Mouse (Mus musculus) erythroid progenitor cell, adult 5-6 weeks (primary cell): ENCODE measurements around the gene Eps8l3. TPM values are rescaled to one million over a fixed set of nuclear protein-coding genes. Genes with fewer than 3 reads are reported as not detected.

ENCODE experiments used
- ATAC-seq: replicated peaks from 2 replicates; pipeline ENCODE4 v1.8.0; 2016; ENCODE audit warnings: moderate number of reproducible peaks, mild to moderate bottlenecking, moderate TSS enrichment, inconsistent platforms; ENCODE audit not compliant: poor library complexity, low FRiP score, severe bottlenecking
- total RNA-seq, 2 experiments: library from RNA; stranded (forward) in 1 of 2; stranded (reverse) in 1 of 2; fragments of 150-400 nt in 1 of 2; fragments of 186-747, 209-891 nt in 1 of 2; gene quantifications; 2 replicates each; pipeline versions ENCODE4 v1.2.3 to v1.2.4; 2015 to 2017; ENCODE audit warnings: low replicate concordance in 2 of 2

Gene Eps8l3
- not detected in 2 replicates for total RNA-seq (2015; ENCODE audit: low replicate concordance)
- not detected in 2 replicates for total RNA-seq (2017; ENCODE audit: low replicate concordance)

GRCm38 (mm10) chr3:107877005-107877404 lies at the start of gene Eps8l3:
TSS of gene Eps8l3 (plus strand) at chr3:107877229.
- ATAC-seq: no peak

DNA sequence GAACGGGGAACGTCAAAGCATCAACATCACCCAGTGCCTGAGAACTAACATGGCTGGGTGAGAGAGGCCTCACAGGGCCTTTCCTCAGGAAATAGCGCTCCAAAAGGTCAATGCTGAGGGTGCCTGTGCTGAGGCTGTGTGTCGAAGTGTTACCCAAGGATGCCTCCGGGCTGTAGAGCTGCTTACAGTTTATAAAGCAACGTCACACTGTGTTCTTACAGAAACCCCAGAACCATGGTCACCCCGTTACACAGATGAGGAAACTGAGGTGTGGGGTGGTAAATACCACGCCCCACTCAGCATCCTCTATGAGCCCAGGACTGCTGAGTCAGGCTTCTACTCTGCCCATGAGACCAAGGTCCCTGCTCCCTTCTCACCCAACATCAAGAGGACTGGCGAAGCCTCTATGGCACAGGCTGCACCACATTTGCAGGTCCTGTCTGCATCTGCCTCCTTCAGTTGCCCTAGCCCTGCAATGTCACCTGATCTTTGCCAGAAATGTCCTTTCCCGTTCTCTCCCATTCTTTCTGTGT lies 49.1 kb upstream of the Eps8l3 start:
- no peak for ATAC-seq

GRCm38 (mm10) chr3:107828518-107828917 lies 48.5 kb upstream of the Eps8l3 start:
- no peak for ATAC-seq

GRCm38 (mm10) chr3:107828997-107829396 lies 48.0 kb upstream of the Eps8l3 start:
- ATAC-seq: no peak

- no peak for ATAC-seq
These were observed 47.4 kb upstream of the Eps8l3 start for GRCm38 (mm10) chr3:107829625-107830024.

GRCm38 (mm10) chr3:107831875-107832554 lies 45.0 kb upstream of the Eps8l3 start:
- ATAC-seq: no peak

DNA sequence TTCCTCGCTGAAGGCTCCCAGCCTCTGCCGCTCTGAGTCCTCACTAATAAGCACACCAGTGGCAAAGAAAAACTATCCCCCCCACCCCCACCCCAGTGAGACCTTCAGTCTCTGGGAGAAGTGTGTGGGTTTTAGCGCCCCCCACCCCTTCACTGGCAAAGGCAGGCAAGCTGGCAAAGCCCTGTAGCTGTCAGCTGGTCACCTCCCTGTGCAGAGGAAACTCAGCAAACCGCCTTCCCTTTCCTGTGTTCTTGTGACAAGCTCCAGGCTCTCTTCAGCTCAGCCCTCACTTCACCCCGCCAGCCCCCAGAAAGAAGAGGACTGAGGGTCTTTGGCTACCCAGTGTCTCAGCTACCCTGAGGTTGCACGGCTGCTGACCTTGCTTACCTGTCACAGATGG lies 44.4 kb upstream of the Eps8l3 start:
- ATAC-seq: no peak

- no peak for ATAC-seq
These were observed 43.7 kb upstream of the Eps8l3 start for GRCm38 (mm10) chr3:107833370-107833769.

- ATAC-seq: no peak
These were observed 43.1 kb upstream of the Eps8l3 start for GRCm38 (mm10) chr3:107833872-107834341.

DNA sequence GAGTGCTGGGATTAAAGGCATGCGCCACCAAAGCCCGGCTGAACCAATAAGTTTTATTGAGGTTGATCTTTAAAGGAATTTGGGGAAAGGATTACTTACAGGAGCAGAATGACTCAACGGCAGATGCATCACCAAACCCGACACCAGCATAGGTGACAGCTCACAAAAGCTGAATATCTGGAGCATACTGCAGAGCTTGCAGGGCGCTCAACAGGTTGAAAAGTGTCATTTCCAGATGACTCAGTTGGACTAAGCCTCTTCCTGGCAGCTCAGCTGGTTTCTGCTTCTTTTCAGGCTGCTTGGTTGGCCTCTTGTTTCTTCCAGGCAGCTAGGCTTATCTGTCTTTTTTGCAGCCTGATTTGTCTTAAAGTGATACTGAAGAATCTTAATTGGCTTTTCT lies 41.7 kb upstream of the Eps8l3 start:
- ATAC-seq: no peak

- ATAC-seq: no peak
These were observed 37.2 kb upstream of the Eps8l3 start for GRCm38 (mm10) chr3:107839855-107840254.

DNA sequence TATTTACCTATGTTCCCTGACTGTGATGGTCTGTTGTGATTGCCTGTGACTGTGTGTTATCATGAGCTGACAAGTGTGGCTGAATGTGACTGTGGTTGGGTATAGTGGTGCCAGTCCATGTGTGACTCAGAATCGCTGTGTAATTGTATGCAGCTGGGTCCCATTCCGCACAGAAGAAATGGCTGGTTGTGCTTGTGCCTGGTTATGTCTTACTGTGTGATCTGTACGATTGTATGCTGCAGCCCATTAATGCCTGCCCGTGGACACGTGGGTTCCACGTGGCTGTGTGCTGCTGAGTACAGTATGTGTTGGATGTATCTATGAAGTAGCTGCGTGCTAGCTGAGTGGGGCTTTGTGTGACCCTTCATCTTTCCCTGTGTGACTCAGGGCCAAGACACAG lies 36.2 kb upstream of the Eps8l3 start:
- ATAC-seq: no peak

GRCm38 (mm10) chr3:107841370-107841769 lies 35.7 kb upstream of the Eps8l3 start:
- ATAC-seq: no peak

DNA sequence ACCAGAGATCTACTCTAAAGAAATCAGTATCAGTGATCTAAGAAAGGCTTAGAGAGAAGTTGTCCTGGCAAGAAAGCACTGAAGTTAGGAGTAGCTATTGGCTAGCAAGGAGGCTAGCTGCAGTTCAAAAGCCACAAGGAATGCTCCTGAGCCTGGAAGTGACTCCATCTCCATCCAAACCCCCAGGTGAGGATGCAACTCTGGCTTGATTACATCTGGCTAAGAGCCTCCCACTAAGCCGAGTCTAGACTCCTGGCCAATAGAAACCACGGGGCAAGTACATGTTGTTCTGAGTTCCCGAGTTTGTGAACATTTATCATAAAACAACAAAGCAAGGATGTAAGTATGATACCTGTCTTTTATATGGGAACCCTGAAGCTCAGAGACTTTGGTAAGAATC lies 33.6 kb upstream of the Eps8l3 start:
- ATAC-seq: no peak

GRCm38 (mm10) chr3:107844001-107844400 lies 33.0 kb upstream of the Eps8l3 start:
- no peak for ATAC-seq

DNA sequence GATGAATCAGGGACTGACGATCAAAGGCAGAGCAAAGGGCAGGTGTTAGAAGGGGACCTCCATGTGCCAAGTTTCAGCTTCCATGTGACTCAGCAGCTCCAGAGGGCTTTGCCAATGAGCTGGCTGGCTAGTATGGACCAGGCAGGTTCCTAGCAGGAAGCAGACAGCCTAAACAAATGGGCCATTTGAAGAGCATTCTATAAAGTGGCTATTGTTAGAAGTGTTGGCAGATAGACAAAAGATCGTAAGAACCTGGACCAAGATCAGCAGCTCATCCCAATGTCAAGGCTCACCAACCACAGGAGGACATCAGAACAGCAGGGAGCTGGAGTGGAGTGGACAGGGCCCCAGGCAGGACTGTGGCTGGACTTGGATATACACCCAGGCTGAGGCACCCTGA lies 32.5 kb upstream of the Eps8l3 start:
- ATAC-seq: no peak

- ATAC-seq: no peak
These were observed 30.9 kb upstream of the Eps8l3 start for GRCm38 (mm10) chr3:107846175-107846574.

DNA sequence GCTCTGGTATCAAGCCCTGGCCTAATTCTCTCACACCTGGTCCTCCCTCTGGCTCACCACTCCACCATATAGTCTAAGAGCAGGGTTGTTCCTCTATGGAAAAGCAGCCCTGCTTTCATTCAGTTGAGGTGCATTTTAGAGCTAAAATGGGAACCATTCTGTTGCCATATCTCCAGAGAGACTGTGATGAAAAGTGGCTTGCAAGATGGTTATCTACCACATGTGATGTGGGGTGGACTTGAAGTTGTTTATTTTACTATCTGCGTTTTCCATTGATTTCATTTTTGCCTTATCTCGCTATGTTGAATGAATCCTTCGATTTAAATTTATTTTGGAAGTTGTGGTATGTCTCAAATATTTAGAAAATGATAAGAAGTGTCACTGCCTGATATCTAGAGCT lies 30.2 kb upstream of the Eps8l3 start:
- ATAC-seq: no peak

- ATAC-seq: no peak
These were observed 28.9 kb upstream of the Eps8l3 start for GRCm38 (mm10) chr3:107848126-107848525.

GRCm38 (mm10) chr3:107849000-107849692 lies 27.9 kb upstream of the Eps8l3 start:
- ATAC-seq: no peak

- ATAC-seq: no peak
These were observed 27.4 kb upstream of the Eps8l3 start for GRCm38 (mm10) chr3:107849693-107850031.
